Comparison of ENCODE assay signal across 10 mouse cellular contexts in the genomic region with DNA sequence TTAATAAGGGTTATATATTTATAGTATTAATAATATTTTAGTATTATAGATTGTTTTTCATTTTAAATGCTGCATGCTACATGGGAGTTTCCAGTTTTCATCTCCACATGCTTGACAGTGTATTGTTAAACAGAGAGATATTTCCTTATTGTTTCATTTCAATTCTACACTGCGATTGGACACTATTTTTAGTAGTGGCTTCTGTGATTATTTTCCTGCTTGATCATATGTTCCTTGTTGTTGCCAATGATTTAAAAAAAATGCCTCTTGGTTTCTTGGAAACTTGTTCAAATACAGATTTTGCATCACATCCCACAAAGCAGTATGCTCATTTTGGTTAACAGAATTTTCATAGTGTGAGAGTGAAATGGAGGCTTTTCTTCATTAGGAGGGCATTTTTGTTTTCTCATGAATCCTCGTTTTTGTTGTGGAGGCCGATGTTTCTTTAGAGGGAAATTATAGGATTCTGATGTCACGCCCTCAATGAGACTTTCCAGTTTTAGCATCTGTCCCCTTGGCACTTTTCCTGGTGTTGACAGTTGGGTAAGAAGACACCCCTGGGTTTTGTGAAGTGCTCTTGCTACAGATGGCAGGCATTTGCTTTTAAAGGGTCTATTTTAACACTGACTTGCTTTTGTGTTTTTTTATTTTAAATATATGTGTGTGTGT. TPM values are rescaled to one million over a fixed set of nuclear protein-coding genes. Genes with fewer than 3 reads are reported as not detected.
DNase-seq lines count a peak whose midpoint lies in the region; ATAC-seq and TF ChIP-seq lines count a peak whose summit lies in the region.
"Had no signal": no experiment of that assay in that cellular context is flagged by ENCODE, and none has a peak within 500 bp of the region (broad histone marks: within the 10 kb centered on the region; RNA-seq: fewer than 3 reads in every experiment).

No protein-coding gene starts in this region.

- no peak for TF ChIP-seq CTCF in lung, postnatal 0 days (IDR thresholded peaks at IDR 0.05)
- TF ChIP-seq CTCF in lung, adult 2 months (IDR thresholded peaks at IDR 0.05; ENCODE audit: insufficient read depth, low read length), result no peak

- no peak overlapping the region for H3K4me2 ChIP-seq in lung, postnatal 0 days (replicated peaks; ENCODE audit: low read depth, low read length)
- peak overlapping the region; percentile 41 for H3K4me2 ChIP-seq in heart, embryonic 13.5 days
- H3K4me2 ChIP-seq in kidney, embryonic 15.5 days, result no peak overlapping the region
- H3K4me2 ChIP-seq: intestine, embryonic 15.5 days had no signal

- H3K27ac ChIP-seq in lung, postnatal 0 days (ENCODE audit: low read length), result no peak overlapping the region
- peak overlapping the region; percentile 74; the same call in 1 of the 2 replicates for H3K27ac ChIP-seq in heart, embryonic 13.5 days (replicated peaks)
- H3K27ac ChIP-seq in kidney, embryonic 15.5 days, result no peak overlapping the region
- H3K27ac ChIP-seq: intestine, embryonic 15.5 days had no signal

- ATAC-seq in lung, postnatal 0 days, result no peak
- no peak for ATAC-seq in heart, embryonic 13.5 days (ENCODE audit: extremely low read depth, insufficient number of reproducible peaks, low FRiP score, low TSS enrichment)
- no peak for ATAC-seq in kidney, embryonic 15.5 days (replicated peaks; ENCODE audit: low FRiP score)
- ATAC-seq: intestine, embryonic 15.5 days; Patski had no signal

- WGBS in lung, postnatal 0 days, result 55% methylated on average over 4 of the region's 4 CpGs
- WGBS in lung, adult 2 months, result 63% methylated on average over 4 of the region's 4 CpGs
- WGBS in heart, embryonic 13.5 days, result 45% methylated on average over 4 of the region's 4 CpGs
- 78% methylated on average over 4 of the region's 4 CpGs for WGBS in kidney, embryonic 15.5 days

- H3K4me1 ChIP-seq in lung, postnatal 0 days (ENCODE audit: insufficient read depth, low read depth, low read length), result no peaks in the 10 kb centered on the region
- H3K4me1 ChIP-seq in lung, adult 2 months (ENCODE audit: control insufficient read depth, insufficient read depth, low read length), result no peaks in the 10 kb centered on the region
- H3K4me1 ChIP-seq in heart, embryonic 13.5 days, result peaks cover 7% of the 10 kb centered on the region; the same call in 1 of the 2 replicates
- H3K4me1 ChIP-seq in kidney, embryonic 15.5 days, result no peaks in the 10 kb centered on the region
- H3K4me1 ChIP-seq: intestine, embryonic 15.5 days had no signal

- no peak overlapping the region for H3K4me3 ChIP-seq in lung, postnatal 0 days (ENCODE audit: low read depth, low read length)
- H3K4me3 ChIP-seq in lung, adult 2 months (replicated peaks; ENCODE audit: extremely low read depth, low read depth, low read length), result no peak overlapping the region
- no peak overlapping the region for H3K4me3 ChIP-seq in heart, embryonic 13.5 days
- no peak overlapping the region for H3K4me3 ChIP-seq in kidney, embryonic 15.5 days (replicated peaks)
- H3K4me3 ChIP-seq: intestine, embryonic 15.5 days had no signal

- no peak for TF ChIP-seq EP300 in lung, postnatal 0 days (IDR thresholded peaks at IDR 0.05)

- no peaks in the 10 kb centered on the region for H3K27me3 ChIP-seq in lung, postnatal 0 days (replicated peaks; ENCODE audit: insufficient read depth, low read length)
- no peaks in the 10 kb centered on the region for H3K27me3 ChIP-seq in heart, embryonic 13.5 days (replicated peaks)
- no peaks in the 10 kb centered on the region for H3K27me3 ChIP-seq in kidney, embryonic 15.5 days
- H3K27me3 ChIP-seq: intestine, embryonic 15.5 days; Patski had no signal

- H3K9ac ChIP-seq in lung, postnatal 0 days (replicated peaks; ENCODE audit: low read depth), result no peak overlapping the region
- H3K9ac ChIP-seq in heart, embryonic 13.5 days, result no peak overlapping the region
- no peak overlapping the region for H3K9ac ChIP-seq in kidney, embryonic 15.5 days
- H3K9ac ChIP-seq: intestine, embryonic 15.5 days had no signal

- H3K36me3 ChIP-seq in lung, postnatal 0 days (ENCODE audit: insufficient read depth, low read length), result no peaks in the 10 kb centered on the region
- H3K36me3 ChIP-seq in heart, embryonic 13.5 days, result no peaks in the 10 kb centered on the region
- H3K36me3 ChIP-seq in kidney, embryonic 15.5 days, result no peaks in the 10 kb centered on the region
- H3K36me3 ChIP-seq: intestine, embryonic 15.5 days had no signal

- intact Hi-C loops in left cerebral cortex, postnatal 14 days (cut with DNase I), result no loop called here

- TF ChIP-seq POLR2A in lung, adult 2 months (IDR thresholded peaks at IDR 0.05; ENCODE audit: borderline replicate concordance, extremely low read depth, low read depth, low read length), result no peak

- H3K9me3 ChIP-seq in lung, postnatal 0 days (ENCODE audit: low read length), result no peaks in the 10 kb centered on the region
- no peaks in the 10 kb centered on the region for H3K9me3 ChIP-seq in heart, embryonic 13.5 days
- H3K9me3 ChIP-seq in kidney, embryonic 15.5 days (replicated peaks), result no peaks in the 10 kb centered on the region
- H3K9me3 ChIP-seq: intestine, embryonic 15.5 days had no signal

- peak; percentile 7 for DNase-seq in lung, postnatal 0 days (ENCODE audit: low spot score)
- DNase-seq in lung, adult 2 months, result no peak
- peak; percentile 81 for DNase-seq in cerebellum, adult 8-10 months
- peak; percentile 13 to 34 for DNase-seq in left cerebral cortex, postnatal 14 days (ENCODE audit: low spot score in 2 of 2)
- DNase-seq in thymus, adult 18-20 months, result no peak
- DNase-seq: lung, adult 18-20 months had no signal

RNA-seq across cellular contexts. Expression of gene Kcnj3, which starts 44.3 kb away (rescaled TPM):
- 0.11 and 0.21 TPM in 2 replicates for polyA plus RNA-seq in lung, postnatal 0 days (2015; fragmentation: Nextera tagmentation; extraction: Ambion mirVana)
- polyA plus RNA-seq in lung, adult 2 months (2012; rRNA removed), result 2.3 and 3.1 TPM in 2 replicates
- 4.9 and 5.1 TPM in 2 replicates for polyA plus RNA-seq in heart, embryonic 13.5 days (2015; fragmentation: Nextera tagmentation; extraction: Ambion mirVana)
- total RNA-seq in left cerebral cortex, postnatal 14 days (2021), result 10 to 100 TPM; 91.3 to 96.2 TPM
- polyA plus RNA-seq in kidney, embryonic 15.5 days (2015; fragmentation: Nextera tagmentation; extraction: Ambion mirVana), result 0.06 and 0.08 TPM in 2 replicates
- polyA plus RNA-seq: Patski had no signal

Comparison
In these comparisons a context has a peak if more than half of its experiments do, and no peak if none do; other contexts are left out.
1. DNase-seq: peak in lung, postnatal 0 days (single experiment), cerebellum, adult 8-10 months (single experiment) and left cerebral cortex, postnatal 14 days (2 of 2); none in lung, adult 2 months (single experiment) and thymus, adult 18-20 months (0 of 2).